14 mouse cellular contexts compared by ENCODE assay signal in genomic region chr13:52416301-52416700, GRCm38 (mm10).
DNase-seq lines count a peak whose midpoint lies in the region; TF ChIP-seq lines count a peak whose summit lies in the region.
"Had no signal": no experiment of that assay in that cellular context is flagged by ENCODE, and none has a peak within 500 bp of the region (broad histone marks: within the 10 kb centered on the region; RNA-seq: fewer than 3 reads in every experiment).

No protein-coding gene starts in this region.

- no peak for TF ChIP-seq CTCF in gastrocnemius, adult 2 months (IDR thresholded peaks at IDR 0.05)

- intact Hi-C loops in gastrocnemius, adult 2 months (cut with DNase I) = no loop called here

- DNase-seq in adrenal gland, adult 2 months = peak; percentile 1
- DNase-seq in adrenal gland, postnatal 14 days = no peak
- DNase-seq in spleen, adult 18-20 months = peak; percentile 14 to 16
- DNase-seq in spleen, adult 12 weeks (ENCODE audit: low spot score) = no peak
- peak; percentile 39 for DNase-seq in retina, embryonic 14.5 days (ENCODE audit: low spot score)
- peak; percentile 45 for DNase-seq in thymus, postnatal 4 days
- no peak for DNase-seq in embryo, embryonic 10 days (ENCODE audit: low spot score)
- no peak for DNase-seq in gastrocnemius, adult 2 months
- DNase-seq: gastrocnemius, postnatal 36 days; lung, postnatal 14 days had no signal

- no peak overlapping the region for H3K27ac ChIP-seq in gastrocnemius, adult 2 months
- H3K27ac ChIP-seq: embryonic facial prominence, embryonic 10.5 days; intestine, embryonic 15.5 days; midbrain, embryonic 10.5 days had no signal

- no peak overlapping the region for H3K4me3 ChIP-seq in gastrocnemius, adult 2 months
- H3K4me3 ChIP-seq: embryonic facial prominence, embryonic 10.5 days; erythroblast, embryonic 14.5 days; intestine, embryonic 15.5 days; midbrain, embryonic 10.5 days had no signal

Comparison
In these comparisons a context has a peak if more than half of its experiments do, and no peak if none do; other contexts are left out.
1. DNase-seq: peak in adrenal gland, adult 2 months (single experiment), spleen, adult 18-20 months (2 of 2), retina, embryonic 14.5 days (single experiment) and thymus, postnatal 4 days (single experiment); none in adrenal gland, postnatal 14 days (single experiment), spleen, adult 12 weeks (single experiment), embryo, embryonic 10 days (single experiment) and gastrocnemius, adult 2 months (single experiment).